Comparison of ENCODE assay signal across 7 mouse cellular contexts in genomic region chr7:44839491-44840191, GRCm38 (mm10). TPM values are rescaled to one million over a fixed set of nuclear protein-coding genes. Genes with fewer than 3 reads are reported as not detected.
DNase-seq lines count a peak whose midpoint lies in the region; ATAC-seq lines count a peak whose summit lies in the region.

No protein-coding gene starts in this region.

- peak; percentile 56 for DNase-seq in right cerebral cortex, adult 18-20 months
- DNase-seq in right cerebral cortex, postnatal 36 days (ENCODE audit: low spot score in 2 of 2): no peak
- DNase-seq in embryo, embryonic 10 days (ENCODE audit: low spot score): peak; percentile 73
- peak; percentile 34 to 52 for DNase-seq in heart, postnatal 14 days
- peak; percentile 82 for DNase-seq in splenic B cell, adult 2 months (ENCODE audit: low read depth, low spot score)

- H3K27ac ChIP-seq in limb, embryonic 12.5 days: no peak overlapping the region
- H3K27ac ChIP-seq in midbrain, embryonic 12.5 days (replicated peaks): no peak overlapping the region

- WGBS in limb, embryonic 12.5 days: 2% methylated on average over 58 of the region's 58 CpGs
- 1% methylated on average over 58 of the region's 58 CpGs for WGBS in midbrain, embryonic 12.5 days

- peak overlapping the region; percentile 55 for H3K9ac ChIP-seq in limb, embryonic 12.5 days (replicated peaks)
- peak overlapping the region; percentile 50 for H3K9ac ChIP-seq in midbrain, embryonic 12.5 days (replicated peaks)

- intact Hi-C loops in heart, postnatal 14 days (cut with DNase I): no loop called here

- peaks cover 23% of the 10 kb centered on the region for H3K4me1 ChIP-seq in limb, embryonic 12.5 days (replicated peaks)
- H3K4me1 ChIP-seq in midbrain, embryonic 12.5 days: peaks cover 12% of the 10 kb centered on the region

- H3K36me3 ChIP-seq in limb, embryonic 12.5 days: peaks cover 42% of the 10 kb centered on the region
- peaks cover 42% of the 10 kb centered on the region for H3K36me3 ChIP-seq in midbrain, embryonic 12.5 days
- H3K36me3 ChIP-seq in splenic B cell, adult 2 months (ENCODE audit: control insufficient read depth, insufficient read depth, low read length, poor library complexity, severe bottlenecking): peaks cover 13% of the 10 kb centered on the region

- no peaks in the 10 kb centered on the region for H3K9me3 ChIP-seq in limb, embryonic 12.5 days
- H3K9me3 ChIP-seq in midbrain, embryonic 12.5 days: no peaks in the 10 kb centered on the region

- peak overlapping the region; percentile 39 for H3K4me3 ChIP-seq in limb, embryonic 12.5 days (replicated peaks)
- peak overlapping the region; percentile 31 for H3K4me3 ChIP-seq in midbrain, embryonic 12.5 days

- H3K27me3 ChIP-seq in limb, embryonic 12.5 days: peaks cover 43% of the 10 kb centered on the region
- H3K27me3 ChIP-seq in midbrain, embryonic 12.5 days: peaks cover 43% of the 10 kb centered on the region
- H3K27me3 ChIP-seq in splenic B cell, adult 2 months (ENCODE audit: control insufficient read depth, insufficient read depth, low read length, poor library complexity, severe bottlenecking): no peaks in the 10 kb centered on the region

- H3K4me2 ChIP-seq in limb, embryonic 12.5 days: peak overlapping the region; percentile 66
- H3K4me2 ChIP-seq in midbrain, embryonic 12.5 days (replicated peaks): peak overlapping the region; percentile 51

- peak; percentile 43 for ATAC-seq in limb, embryonic 12.5 days (ENCODE audit: insufficient number of reproducible peaks, insufficient read depth, low FRiP score, low TSS enrichment, low read depth)
- ATAC-seq in midbrain, embryonic 12.5 days (ENCODE audit: low FRiP score, low read depth): peak; percentile 68

RNA-seq across cellular contexts. Expression of gene Akt1s1, which starts 9.2 kb away (rescaled TPM):
- 10 to 100 TPM; 61.1 to 63.3 TPM for total RNA-seq in heart, postnatal 14 days (2021)
- polyA plus RNA-seq in limb, embryonic 12.5 days (2016; fragmentation: Nextera tagmentation; extraction: Ambion mirVana): 106 and 110 TPM in 2 replicates
- polyA plus RNA-seq in midbrain, embryonic 12.5 days (2016; fragmentation: Nextera tagmentation; extraction: Ambion mirVana): 92.0 and 99.2 TPM in 2 replicates

RNA-seq across cellular contexts. Expression of gene Tbc1d17, which starts 9.2 kb away (rescaled TPM):
- total RNA-seq in heart, postnatal 14 days (2021): 10 to 100 TPM; 41.0 to 42.8 TPM
- polyA plus RNA-seq in limb, embryonic 12.5 days (2016; fragmentation: Nextera tagmentation; extraction: Ambion mirVana): 84.7 and 96.2 TPM in 2 replicates
- polyA plus RNA-seq in midbrain, embryonic 12.5 days (2016; fragmentation: Nextera tagmentation; extraction: Ambion mirVana): 97.5 and 101 TPM in 2 replicates

RNA-seq across cellular contexts. Expression of gene Pnkp, which starts 17.3 kb away (rescaled TPM):
- 10 to 100 TPM; 17.6 to 18.8 TPM for total RNA-seq in heart, postnatal 14 days (2021)
- 35.5 and 37.3 TPM in 2 replicates for polyA plus RNA-seq in limb, embryonic 12.5 days (2016; fragmentation: Nextera tagmentation; extraction: Ambion mirVana)
- 36.4 and 44.0 TPM in 2 replicates for polyA plus RNA-seq in midbrain, embryonic 12.5 days (2016; fragmentation: Nextera tagmentation; extraction: Ambion mirVana)

RNA-seq across cellular contexts. Expression of gene Atf5, which starts 23.2 kb away (rescaled TPM):
- 10 to 100 TPM; 52.4 to 57.4 TPM for total RNA-seq in heart, postnatal 14 days (2021)
- 3.7 and 4.1 TPM in 2 replicates for polyA plus RNA-seq in limb, embryonic 12.5 days (2016; fragmentation: Nextera tagmentation; extraction: Ambion mirVana)
- polyA plus RNA-seq in midbrain, embryonic 12.5 days (2016; fragmentation: Nextera tagmentation; extraction: Ambion mirVana): 5.6 and 6.3 TPM in 2 replicates

RNA-seq across cellular contexts. Expression of gene Il4i1, which starts 23.5 kb away (rescaled TPM):
- total RNA-seq in heart, postnatal 14 days (2021): 1 to 10 TPM in 1 of 2 experiments, under 1 TPM in 1; 0.72 to 1.1 TPM
- 1.5 and 2.5 TPM in 2 replicates for polyA plus RNA-seq in limb, embryonic 12.5 days (2016; fragmentation: Nextera tagmentation; extraction: Ambion mirVana)
- polyA plus RNA-seq in midbrain, embryonic 12.5 days (2016; fragmentation: Nextera tagmentation; extraction: Ambion mirVana): 1.4 TPM in 2 replicates

Comparison
In these comparisons a context has a peak if more than half of its experiments do, and no peak if none do; other contexts are left out.
1. DNase-seq: peak in right cerebral cortex, adult 18-20 months (single experiment), embryo, embryonic 10 days (single experiment), heart, postnatal 14 days (2 of 2) and splenic B cell, adult 2 months (single experiment); none in right cerebral cortex, postnatal 36 days (0 of 2).